Mouse (Mus musculus): ENCODE results near the gene Olfr1248.

- no peak for TF ChIP-seq CTCF (IDR thresholded peaks at IDR 0.05; ENCODE audit: insufficient read depth, low read length)
- no peak for TF ChIP-seq POLR2A (IDR thresholded peaks at IDR 0.05; ENCODE audit: borderline replicate concordance, extremely low read depth, low read depth, low read length)
These were observed 39.7 kb downstream of the Olfr1248 start, which contains the start of gene Olfr1245 for GRCm38 (mm10) chr2:89578347-89578746.

All from lung, adult 2 months (tissue).